Mouse (Mus musculus): Measurements from ENCODE around the gene Tyw5. TPM values are rescaled to one million over a fixed set of nuclear protein-coding genes. Genes with fewer than 3 reads are reported as not detected.
A peak's percentile ranks its signal among the peaks of the same experiment; 100 is the strongest.

Tyw5 gene
- total and polyA plus RNA-seq, 3 experiments: 20.3 to 50.1 (median 21.0) TPM

- H3K9me3 ChIP-seq (replicated peaks; ENCODE audit: low read length): no peaks in the 10 kb centered on the region
- no peaks in the 10 kb centered on the region for H3K36me3 ChIP-seq (replicated peaks in 1 of 2; ENCODE audit: control insufficient read depth in 1 of 2, insufficient read depth in 1 of 2, low read length in 1 of 2)
- DNase-seq (ENCODE audit: extremely low read depth): peak; percentile 37
- H3K27ac ChIP-seq (ENCODE audit: insufficient read depth, low read depth): no peak overlapping the region
- no peaks in the 10 kb centered on the region for H3K79me2 ChIP-seq (replicated peaks; ENCODE audit: control insufficient read depth, extremely low read depth, insufficient read depth, poor library complexity, severe bottlenecking)
- no peak overlapping the region for H3K4me3 ChIP-seq (replicated peaks in 1 of 3; ENCODE audit: low read depth in 2 of 3, low read length in 2 of 3, poor library complexity in 1 of 3)
- H3K27me3 ChIP-seq (replicated peaks): no peaks in the 10 kb centered on the region
- in situ Hi-C loops (cut with MboI; ENCODE audit: low pct_ligation_motif_present, low pct_unique_long_range_greater_than_20kb, low sequenced_read_pairs): no loop called here
- no peak overlapping the region for H3K9ac ChIP-seq (ENCODE audit: insufficient read depth, low read depth)
- H3K4me1 ChIP-seq (ENCODE audit: control insufficient read depth in 1 of 2, insufficient read depth in 2 of 2): peaks cover 0 to 5% of the 10 kb centered on the region in 2 experiments; a peak in 1 of 4 replicates
- no peak for TF ChIP-seq MEF2A (IDR thresholded peaks at IDR 0.05; ENCODE audit: borderline replicate concordance, low read depth, low read length)
- peak; percentile 39 for TF ChIP-seq BHLHE40 (IDR thresholded peaks at IDR 0.05; ENCODE audit: low read depth, low read length)
- peak; percentile 54 for TF ChIP-seq USF2 (conservative IDR thresholded peaks at IDR 0.05; ENCODE audit: low read depth, low read length)
- peak; percentile 92 for TF ChIP-seq RAD21 (IDR thresholded peaks at IDR 0.05; ENCODE audit: low read depth, low read length)
- TF ChIP-seq USF1 (IDR thresholded peaks at IDR 0.05; ENCODE audit: low read depth, low read length): peak; percentile 61
- peak; percentile 41 to 80; a peak in 3 of 4 replicates for TF ChIP-seq CTCF (conservative IDR thresholded peaks at IDR 0.05 in 1 of 2, IDR thresholded peaks at IDR 0.05 in 1 of 2; ENCODE audit: low read depth in 2 of 2, low read length in 2 of 2)
- no peak for TF ChIP-seq TBP (conservative IDR thresholded peaks at IDR 0.05; ENCODE audit: low read depth, low read length)
- TF ChIP-seq MYC (IDR thresholded peaks at IDR 0.05; ENCODE audit: low read depth, low read length): 0 out of 2 replicates have a peak, but pooled peaks have one; percentile 32
- peak; percentile 34; the same call in 1 of the 2 replicates for TF ChIP-seq ZC3H11A (IDR thresholded peaks at IDR 0.05; ENCODE audit: low read depth, low read length)
- peak; percentile 91 for TF ChIP-seq ZNF384 (IDR thresholded peaks at IDR 0.05; ENCODE audit: low read depth, low read length)
- no peak for TF ChIP-seq MXI1 (IDR thresholded peaks at IDR 0.05; ENCODE audit: low read depth, low read length)
- TF ChIP-seq SMC3 (IDR thresholded peaks at IDR 0.05; ENCODE audit: low read depth, low read length): peak; percentile 84
- TF ChIP-seq NELFE (IDR thresholded peaks at IDR 0.05; ENCODE audit: low read depth, low read length): no peak
- dilution Hi-C loops (cut with MboI; ENCODE audit: extremely low pct_ligation_motif_present, extremely low pct_unique_long_range_greater_than_20kb, low sequenced_read_pairs): no loop called here
- H3K4me2 ChIP-seq (ENCODE audit: insufficient read depth, low read depth, poor library complexity, severe bottlenecking): no peak overlapping the region
Observed at GRCm38 (mm10) chr1:57339156-57339796, 67.6 kb downstream of the Tyw5 start.

Other genes with a start within 250 kb of the Tyw5 start
- gene 1700066M21Rik, start 29.5 kb downstream of the Tyw5 start, total RNA-seq (2012; rRNA removed): 8.0 TPM in 2 replicates
- gene 1700066M21Rik, start 29.5 kb downstream of the Tyw5 start, total RNA-seq (2014; rRNA removed): 17.4 and 19.4 TPM in 2 replicates
- gene 1700066M21Rik, start 29.5 kb downstream of the Tyw5 start, polyA plus RNA-seq (2012; ENCODE audit: insufficient read length, low read depth): 5.9 and 7.0 TPM in 2 replicates
- gene Maip1, start 773 bp downstream of the Tyw5 start, total RNA-seq (2012; rRNA removed): 7.0 and 8.7 TPM in 2 replicates
- gene Maip1, start 773 bp downstream of the Tyw5 start, total RNA-seq (2014; rRNA removed): 15.5 and 15.7 TPM in 2 replicates
- gene Maip1, start 773 bp downstream of the Tyw5 start, polyA plus RNA-seq (2012; ENCODE audit: insufficient read length, low read depth): 13.6 and 13.9 TPM in 2 replicates